Mouse (Mus musculus) hindbrain, embryonic 13.5 days (tissue): ENCODE measurements around the gene Slxl1. TPM values are rescaled to one million over a fixed set of nuclear protein-coding genes. Genes with fewer than 3 reads are reported as not detected.
"Not testable (repeated sequence)": the region's sequence is repeated elsewhere in the genome, so short reads cannot be mapped to it uniquely, and the experiment has no call there.

Experiments used
- ATAC-seq: fragments of 200-750 bp; cut with Nextera tagmentation; 2 replicates; pipeline ENCODE4 v1.8.0; 2017; ENCODE audit warnings: moderate TSS enrichment; ENCODE audit not compliant: low FRiP score
- H3K27ac ChIP-seq: fragments of 300-500 bp; sonication (generic); 2 replicates; pipeline ENCODE4 v1.5.1; 2015; ENCODE audit warnings: inconsistent platforms, mild to moderate bottlenecking, moderate library complexity
- H3K27me3 ChIP-seq: fragments of 300-500 bp; sonication (generic); 2 replicates; pipeline ENCODE4 v1.6.1; 2015; ENCODE audit warnings: mild to moderate bottlenecking, inconsistent platforms
- H3K36me3 ChIP-seq: fragments of 300-500 bp; sonication (generic); 2 replicates; pipeline ENCODE4 v1.6.1; 2015; ENCODE audit warnings: mild to moderate bottlenecking, inconsistent platforms
- H3K4me1 ChIP-seq: fragments of 300-500 bp; sonication (generic); replicated peaks from 2 replicates; pipeline ENCODE4 v1.6.1; 2015; ENCODE audit warnings: inconsistent platforms
- H3K4me2 ChIP-seq: fragments of 300-500 bp; sonication (generic); 2 replicates; pipeline ENCODE4 v1.6.1; 2015; ENCODE audit warnings: inconsistent platforms, mild to moderate bottlenecking, moderate library complexity
- H3K4me3 ChIP-seq: fragments of 300-500 bp; sonication (generic); 2 replicates; pipeline ENCODE4 v1.5.1; 2015; ENCODE audit warnings: mild to moderate bottlenecking, inconsistent platforms
- H3K9ac ChIP-seq: fragments of 300-500 bp; sonication (generic); 2 replicates; pipeline ENCODE4 v1.6.1; 2015; ENCODE audit warnings: mild to moderate bottlenecking, inconsistent platforms
- H3K9me3 ChIP-seq: fragments of 300-500 bp; sonication (generic); 2 replicates; pipeline ENCODE4 v1.6.1; 2016; ENCODE audit warnings: inconsistent platforms
- WGBS: fragments of 180-500 bp; shearing (Covaris S2); methylation state at CpG from one replicate; pipeline ENCODE4 v1.1.7; 2015; 5-methylcytosine and 5-hydroxymethylcytosine counted together
- polyA plus RNA-seq: library from polyadenylated mRNA; unstranded; fragments of >200 nt; fragmentation: Nextera tagmentation; extraction: Ambion mirVana; gene quantifications from 2 replicates; pipeline ENCODE4 v1.2.1, GENCODE M21; 2015

The Slxl1 gene
- polyA plus RNA-seq = not detected in 2 replicates

GRCm38 (mm10) chrX:55226576-55226975, at the start of gene Slxl1:
TSS of gene Slxl1 (plus strand) at chrX:55226876.
- H3K27ac ChIP-seq, H3K9ac ChIP-seq, H3K36me3 ChIP-seq, H3K27me3 ChIP-seq, ATAC-seq, H3K4me1 ChIP-seq, H3K4me2 ChIP-seq, H3K9me3 ChIP-seq, H3K4me3 ChIP-seq: not testable (repeated sequence)
- WGBS = no CpG with 5 or more reads among the region's 6 CpGs
